Mouse (Mus musculus) thymus, adult 2 months (tissue): ENCODE measurements around the gene Btbd9.

ENCODE experiments used
- CTCF ChIP-seq: fragments of 200-500 bp; IDR thresholded peaks from 2 replicates; pipeline ENCODE4 v1.5.1; 2012; ENCODE audit warnings: mild to moderate bottlenecking, control low read depth, low read length, moderate library complexity, borderline replicate concordance; ENCODE audit not compliant: control insufficient read depth, poor library complexity, insufficient read depth; ENCODE audit errors: extremely low read depth
- POLR2A ChIP-seq: fragments of 200-500 bp; IDR thresholded peaks from 2 replicates; pipeline ENCODE4 v1.6.1; 2012; ENCODE audit warnings: mild to moderate bottlenecking, low read length, control low read depth, moderate library complexity; ENCODE audit not compliant: control insufficient read depth, poor library complexity, insufficient read depth; ENCODE audit errors: extremely low read depth

GRCm38 (mm10) chr17:30194629-30195445, 381.5 kb downstream of the Btbd9 start:
- TF ChIP-seq CTCF (no peak), POLR2A (no peak)
